Mouse (Mus musculus) forebrain, embryonic 12.5 days (tissue): Measurements from ENCODE around the gene Dclk3. TPM values are rescaled to one million over a fixed set of nuclear protein-coding genes. Genes with fewer than 3 reads are reported as not detected.

Experiments
- ATAC-seq: fragments of 200-750 bp; cut with Nextera tagmentation; 2 replicates; pipeline ENCODE4 v1.8.0; 2017; ENCODE audit warnings: moderate TSS enrichment; ENCODE audit not compliant: low FRiP score
- H3K27ac ChIP-seq: fragments of 300-500 bp; sonication (generic); 2 replicates; pipeline ENCODE4 v1.5.1; 2016; ENCODE audit warnings: mild to moderate bottlenecking
- H3K27me3 ChIP-seq: fragments of 300-500 bp; sonication (generic); 2 replicates; pipeline ENCODE4 v1.6.1; 2016; ENCODE audit warnings: mild to moderate bottlenecking
- H3K36me3 ChIP-seq: fragments of 300-500 bp; sonication (generic); replicated peaks from 2 replicates; pipeline ENCODE4 v1.6.1; 2016; ENCODE audit warnings: mild to moderate bottlenecking
- H3K4me1 ChIP-seq: fragments of 300-500 bp; sonication (generic); 2 replicates; pipeline ENCODE4 v1.6.1; 2016
- H3K4me2 ChIP-seq: fragments of 300-500 bp; sonication (generic); 2 replicates; pipeline ENCODE4 v1.6.1; 2016; ENCODE audit warnings: mild to moderate bottlenecking, moderate library complexity
- H3K4me3 ChIP-seq: fragments of 300-500 bp; sonication (generic); replicated peaks from 2 replicates; pipeline ENCODE4 v1.5.1; 2016; ENCODE audit warnings: mild to moderate bottlenecking
- H3K9ac ChIP-seq: fragments of 300-500 bp; sonication (generic); 2 replicates; pipeline ENCODE4 v1.6.1; 2016; ENCODE audit warnings: mild to moderate bottlenecking
- H3K9me3 ChIP-seq: fragments of 300-500 bp; sonication (generic); 2 replicates; pipeline ENCODE4 v1.6.1; 2016
- WGBS: fragments of 180-500 bp; shearing (Covaris S2); methylation state at CpG from one replicate; pipeline ENCODE4 v1.1.7; 2016; 5-methylcytosine and 5-hydroxymethylcytosine counted together
- polyA plus RNA-seq: library from polyadenylated mRNA; unstranded; fragments of >200 nt; fragmentation: Nextera tagmentation; extraction: Ambion mirVana; gene quantifications from 2 replicates; pipeline ENCODE4 v1.2.1, GENCODE M21; 2016

Gene Dclk3
- polyA plus RNA-seq, 1 experiment from 2014 or later, result 1.1 TPM

GRCm38 (mm10) chr9:111497074-111497811, 58.4 kb downstream of the Dclk3 start:
- WGBS, result 38% methylated on average over 9 of the region's 9 CpGs
- H3K4me1 ChIP-seq, result no peaks in the 10 kb centered on the region
- H3K9me3 ChIP-seq, result no peaks in the 10 kb centered on the region
- no peaks in the 10 kb centered on the region for H3K36me3 ChIP-seq
- peak; percentile 86 for ATAC-seq
- peaks cover 3% of the 10 kb centered on the region; the same call in 1 of the 2 replicates for H3K27me3 ChIP-seq
- H3K9ac ChIP-seq, result no peak overlapping the region
- H3K4me2 ChIP-seq, result no peak overlapping the region
- no peak overlapping the region for H3K27ac ChIP-seq
- H3K4me3 ChIP-seq, result no peak overlapping the region

GRCm38 (mm10) chr9:111500211-111500610, 61.3 kb downstream of the Dclk3 start:
- ATAC-seq, result no peak
- Histone ChIP-seq H3K4me3 (no peak overlapping the region), H3K9ac (no peak overlapping the region), H3K9me3 (no peaks in the 10 kb centered on the region), H3K27me3 (no peaks in the 10 kb centered on the region; the same call in 1 of the 2 replicates), H3K27ac (no peak overlapping the region), H3K4me2 (no peak overlapping the region), H3K4me1 (no peaks in the 10 kb centered on the region), H3K36me3 (no peaks in the 10 kb centered on the region)
- WGBS, result 87% methylated on average over 9 of the region's 9 CpGs

DNA sequence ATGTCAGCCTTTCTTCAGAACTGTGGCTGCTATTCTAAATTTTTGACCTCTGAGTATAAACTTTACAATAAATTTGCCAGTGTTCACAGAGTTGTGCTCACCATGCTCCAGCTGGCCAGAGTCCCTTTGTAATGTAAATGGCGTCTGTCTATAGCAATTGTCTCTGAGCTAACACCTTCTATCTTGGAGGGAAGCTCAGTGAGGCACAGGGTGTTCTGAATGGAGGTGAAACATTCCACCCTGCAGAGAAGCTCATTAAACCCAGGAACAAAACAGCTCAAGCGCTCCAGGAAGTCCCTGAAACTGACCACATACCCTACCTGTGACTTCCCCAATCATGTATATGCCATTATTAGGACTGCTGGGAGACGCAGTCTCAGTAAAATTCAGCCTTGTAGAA, 67.2 kb downstream of the Dclk3 start:
- Histone ChIP-seq H3K9ac (no peak overlapping the region), H3K4me1 (peaks cover 9% of the 10 kb centered on the region; the same call in 1 of the 2 replicates), H3K27ac (no peak overlapping the region), H3K4me2 (no peak overlapping the region), H3K4me3 (no peak overlapping the region), H3K27me3 (no peaks in the 10 kb centered on the region), H3K9me3 (0 out of 2 replicates have a peak, but pooled peaks cover 4% of the 10 kb centered on the region), H3K36me3 (no peaks in the 10 kb centered on the region)
- 31% methylated on average over 3 of the region's 3 CpGs for WGBS
- no peak for ATAC-seq

DNA sequence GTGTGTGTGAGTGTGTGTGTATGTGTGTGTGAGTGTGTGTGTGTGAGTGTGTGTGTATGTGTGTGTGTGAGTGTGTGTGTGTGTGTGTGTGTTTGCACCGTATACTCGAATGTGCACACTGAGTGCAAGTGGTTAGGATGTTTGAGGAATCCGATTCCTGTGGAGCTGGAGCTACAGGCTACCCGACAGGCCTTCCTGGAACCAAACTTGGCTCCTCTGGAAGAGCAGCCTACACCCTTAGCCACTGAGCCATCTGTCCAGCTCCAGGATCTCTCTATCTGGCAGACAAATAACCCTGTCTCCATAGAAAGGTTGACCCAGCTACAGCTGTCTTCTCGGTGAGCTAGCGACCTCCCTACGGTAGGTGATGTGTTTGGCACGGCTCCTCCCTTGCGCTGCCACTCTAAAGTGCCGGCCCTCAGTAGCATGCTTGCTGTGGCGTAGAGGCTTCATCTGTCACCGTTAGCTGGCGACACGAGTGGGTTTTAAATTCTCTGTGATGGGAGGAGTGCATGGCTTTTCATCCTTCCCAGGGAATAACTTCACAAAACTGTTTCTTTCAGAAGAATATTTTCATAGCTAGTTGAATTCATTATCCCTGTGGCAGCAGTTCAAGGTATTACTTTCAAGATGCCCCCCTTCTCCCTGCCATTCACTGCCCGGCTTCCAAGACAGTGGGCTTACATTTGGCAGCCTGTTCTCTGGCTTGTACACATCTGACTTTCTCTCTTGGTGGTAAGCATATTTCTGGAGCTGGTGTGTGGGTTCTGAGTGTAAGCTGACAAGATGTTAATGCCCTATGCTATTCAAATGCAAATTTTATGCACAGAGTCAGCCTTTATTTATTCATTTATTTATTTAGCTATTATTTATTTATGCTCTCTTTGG, 75.9 kb downstream of the Dclk3 start:
- Histone ChIP-seq H3K9me3 (no peaks in the 10 kb centered on the region), H3K36me3 (no peaks in the 10 kb centered on the region), H3K27ac (no peak overlapping the region), H3K9ac (no peak overlapping the region), H3K4me1 (no peaks in the 10 kb centered on the region), H3K4me2 (no peak overlapping the region), H3K27me3 (no peaks in the 10 kb centered on the region), H3K4me3 (no peak overlapping the region)
- 84% methylated on average over 15 of the region's 15 CpGs for WGBS
- ATAC-seq, result no peak

- no peaks in the 10 kb centered on the region for H3K36me3 ChIP-seq
- H3K9ac ChIP-seq, result no peak overlapping the region
- H3K4me1 ChIP-seq, result no peaks in the 10 kb centered on the region
- no peak overlapping the region for H3K4me3 ChIP-seq
- H3K27me3 ChIP-seq, result no peaks in the 10 kb centered on the region
- H3K9me3 ChIP-seq, result no peaks in the 10 kb centered on the region
- H3K27ac ChIP-seq, result no peak overlapping the region
- H3K4me2 ChIP-seq, result no peak overlapping the region
- WGBS, result 95% methylated on average over 3 of the region's 3 CpGs
- ATAC-seq, result no peak
These were observed 76.7 kb downstream of the Dclk3 start for GRCm38 (mm10) chr9:111515536-111515935.

- Histone ChIP-seq H3K9ac (no peak overlapping the region), H3K36me3 (no peaks in the 10 kb centered on the region), H3K4me3 (no peak overlapping the region), H3K9me3 (0 out of 2 replicates have a peak, but pooled peaks cover 3% of the 10 kb centered on the region), H3K27ac (no peak overlapping the region), H3K4me2 (no peak overlapping the region), H3K27me3 (no peaks in the 10 kb centered on the region), H3K4me1 (no peaks in the 10 kb centered on the region)
- WGBS, result 91% methylated on average over 7 of the region's 7 CpGs
- ATAC-seq, result no peak
These were observed 83.3 kb downstream of the Dclk3 start for GRCm38 (mm10) chr9:111522226-111522625.

DNA sequence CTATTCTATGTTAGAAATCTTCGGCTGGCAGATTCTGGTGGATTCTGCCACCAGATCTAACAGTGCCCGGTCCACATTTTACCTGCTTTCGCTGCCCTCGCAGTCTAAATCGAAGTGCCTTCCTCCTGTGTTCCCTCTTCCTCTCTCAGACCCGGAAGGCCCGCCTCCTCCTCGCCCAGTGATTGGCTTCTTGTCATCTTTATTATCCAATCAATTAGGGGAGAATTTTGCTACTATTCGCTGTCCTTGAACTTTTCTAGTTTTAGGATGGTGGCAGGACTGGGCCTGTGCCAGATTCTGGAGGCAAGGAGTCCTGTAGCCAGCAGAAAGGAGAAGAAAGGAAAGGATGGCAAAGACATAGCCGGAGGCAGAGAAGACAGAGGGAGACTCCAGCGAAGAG, 84.2 kb downstream of the Dclk3 start:
- ATAC-seq, result no peak
- Histone ChIP-seq H3K9me3 (0 out of 2 replicates have a peak, but pooled peaks cover 3% of the 10 kb centered on the region), H3K4me2 (no peak overlapping the region), H3K36me3 (no peaks in the 10 kb centered on the region), H3K27ac (no peak overlapping the region), H3K4me1 (no peaks in the 10 kb centered on the region), H3K4me3 (no peak overlapping the region), H3K27me3 (no peaks in the 10 kb centered on the region), H3K9ac (no peak overlapping the region)
- 94% methylated on average over 11 of the region's 11 CpGs for WGBS

DNA sequence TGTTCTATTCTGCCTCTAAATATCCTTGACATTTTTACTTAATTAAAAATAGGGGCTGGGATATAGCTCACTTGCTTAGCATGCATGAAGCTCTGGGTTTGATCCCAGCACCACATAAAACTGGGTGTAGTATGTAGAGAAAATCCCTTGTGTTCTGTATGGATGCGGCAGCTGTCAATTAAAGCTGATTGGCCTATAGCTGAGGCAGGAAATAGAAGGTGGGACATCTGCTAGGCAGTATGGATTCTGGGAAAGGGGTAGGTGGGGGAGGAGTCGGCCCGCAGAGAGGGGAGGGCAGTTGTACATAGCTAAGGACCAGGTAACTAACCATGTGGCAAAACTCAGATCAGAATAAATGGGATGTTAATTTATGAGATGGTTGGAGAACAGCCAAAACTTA, 85.0 kb downstream of the Dclk3 start:
- Histone ChIP-seq H3K4me3 (no peak overlapping the region), H3K4me1 (no peaks in the 10 kb centered on the region), H3K9ac (no peak overlapping the region), H3K4me2 (no peak overlapping the region), H3K27me3 (no peaks in the 10 kb centered on the region), H3K27ac (no peak overlapping the region), H3K36me3 (no peaks in the 10 kb centered on the region), H3K9me3 (0 out of 2 replicates have a peak, but pooled peaks cover 3% of the 10 kb centered on the region)
- 95% methylated on average over 3 of the region's 3 CpGs for WGBS
- no peak for ATAC-seq

GRCm38 (mm10) chr9:111534744-111535423, 96.0 kb downstream of the Dclk3 start:
- Histone ChIP-seq H3K4me3 (no peak overlapping the region), H3K9me3 (no peaks in the 10 kb centered on the region), H3K27ac (no peak overlapping the region), H3K27me3 (no peaks in the 10 kb centered on the region), H3K9ac (no peak overlapping the region), H3K36me3 (no peaks in the 10 kb centered on the region), H3K4me2 (no peak overlapping the region), H3K4me1 (no peaks in the 10 kb centered on the region)
- ATAC-seq, result no peak
- 80% methylated on average over 7 of the region's 7 CpGs for WGBS

- Histone ChIP-seq H3K27ac (no peak overlapping the region), H3K4me1 (no peaks in the 10 kb centered on the region), H3K4me2 (no peak overlapping the region), H3K27me3 (no peaks in the 10 kb centered on the region), H3K4me3 (no peak overlapping the region), H3K9me3 (no peaks in the 10 kb centered on the region), H3K36me3 (no peaks in the 10 kb centered on the region), H3K9ac (no peak overlapping the region)
- WGBS, result 90% methylated on average over 8 of the region's 8 CpGs
- no peak for ATAC-seq
These were observed 96.7 kb downstream of the Dclk3 start for GRCm38 (mm10) chr9:111535445-111536064.
